Mouse (Mus musculus): ENCODE measurements around the gene Myo16. TPM values are rescaled to one million over a fixed set of nuclear protein-coding genes. Genes with fewer than 3 reads are reported as not detected.

Myo16 gene
- polyA plus RNA-seq, 1 experiment from 2014 or later, result 0.34 TPM

DNA sequence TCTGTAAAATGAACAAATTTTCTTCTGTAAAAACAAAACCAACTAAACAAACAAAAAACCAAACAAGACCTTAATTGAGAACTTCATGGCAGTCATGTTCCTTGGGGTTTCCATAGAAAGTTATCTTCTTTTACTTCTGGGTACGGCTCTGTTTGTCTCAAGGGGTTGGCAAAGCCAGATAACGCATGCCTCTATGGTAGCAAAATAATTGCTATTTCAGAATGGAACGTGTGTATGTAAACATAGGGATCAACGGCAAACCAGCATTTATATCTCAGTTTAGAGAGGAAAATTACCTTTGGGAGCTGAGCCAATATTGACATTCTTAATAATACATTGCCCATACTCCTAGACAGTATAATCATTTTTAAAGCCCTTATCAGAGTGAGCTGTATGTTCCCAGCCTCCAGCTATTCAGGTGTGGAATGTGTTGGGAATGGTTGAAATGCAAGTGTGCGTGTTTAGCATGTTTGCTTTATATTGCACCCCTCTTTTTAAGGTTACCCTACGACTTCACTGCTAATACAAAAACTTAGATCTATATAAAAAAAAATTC lies 1.9 kb upstream of the Myo16 start:
- H3K27me3 ChIP-seq (ENCODE audit: control insufficient read depth, insufficient read depth, low read length), result peaks cover 24% of the 10 kb centered on the region
- WGBS, result 62% methylated on average over 6 of the region's 6 CpGs
- no peak for ATAC-seq (replicated peaks; ENCODE audit: extremely low read depth, insufficient read depth, low FRiP score)

GRCm38 (mm10) chr8:10154439-10154745 lies 681 bp downstream of the Myo16 start:
- ATAC-seq (replicated peaks; ENCODE audit: extremely low read depth, insufficient read depth, low FRiP score), result no peak
- Histone ChIP-seq H3K27me3 (ENCODE audit: control insufficient read depth, insufficient read depth, low read length) (peaks cover 24% of the 10 kb centered on the region), H3K36me3 (ENCODE audit: control insufficient read depth, insufficient read depth) (no peaks in the 10 kb centered on the region), H3K4me3 (ENCODE audit: low read length) (peak overlapping the region; percentile 67), H3K9ac (ENCODE audit: low read length) (peak overlapping the region; percentile 60; the same call in 1 of the 2 replicates), H3K4me2 (ENCODE audit: low read depth, low read length) (peak overlapping the region; percentile 96), H3K27ac (ENCODE audit: low read length) (no peak overlapping the region), H3K4me1 (ENCODE audit: control insufficient read depth, insufficient read depth, low read length) (no peaks in the 10 kb centered on the region; the same call in 1 of the 2 replicates), H3K9me3 (replicated peaks; ENCODE audit: control insufficient read depth, low read length) (no peaks in the 10 kb centered on the region)
- 27% methylated on average over 4 of the region's 4 CpGs for WGBS

More for the DNA sequence above, 1.9 kb upstream of the Myo16 start:
- Histone ChIP-seq H3K27ac (ENCODE audit: low read length) (no peak overlapping the region), H3K36me3 (ENCODE audit: control insufficient read depth, insufficient read depth) (no peaks in the 10 kb centered on the region), H3K4me3 (ENCODE audit: low read length) (no peak overlapping the region), H3K9ac (ENCODE audit: low read length) (no peak overlapping the region), H3K4me2 (ENCODE audit: low read depth, low read length) (no peak overlapping the region), H3K4me1 (ENCODE audit: control insufficient read depth, insufficient read depth, low read length) (no peaks in the 10 kb centered on the region; the same call in 1 of the 2 replicates), H3K9me3 (replicated peaks; ENCODE audit: control insufficient read depth, low read length) (no peaks in the 10 kb centered on the region)

DNA sequence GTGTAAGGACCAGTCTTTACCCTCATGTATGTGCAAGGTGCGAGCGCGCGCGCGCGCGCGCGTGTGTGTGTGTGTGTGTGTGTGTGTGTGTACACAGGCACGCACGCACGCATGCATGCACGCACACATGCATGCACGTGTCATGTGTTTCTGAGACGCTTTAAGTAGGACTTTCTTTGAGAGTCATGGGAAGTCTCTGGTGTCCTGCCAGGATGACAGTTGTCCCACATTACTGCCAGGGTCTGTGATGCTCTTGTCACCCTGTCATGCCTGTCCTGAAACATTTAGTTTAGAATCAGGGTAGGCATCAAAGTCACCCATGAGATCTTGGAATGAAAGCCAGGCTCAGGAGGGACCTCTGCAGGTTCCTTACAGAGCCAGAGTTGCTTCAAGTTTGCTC lies 1.4 kb downstream of the Myo16 start:
- H3K27ac ChIP-seq (ENCODE audit: low read length), result no peak overlapping the region
- H3K36me3 ChIP-seq (ENCODE audit: control insufficient read depth, insufficient read depth), result no peaks in the 10 kb centered on the region
- H3K4me3 ChIP-seq (ENCODE audit: low read length), result no peak overlapping the region
- no peaks in the 10 kb centered on the region; the same call in 1 of the 2 replicates for H3K4me1 ChIP-seq (ENCODE audit: control insufficient read depth, insufficient read depth, low read length)
- H3K9me3 ChIP-seq (replicated peaks; ENCODE audit: control insufficient read depth, low read length), result no peaks in the 10 kb centered on the region
- no peak overlapping the region for H3K4me2 ChIP-seq (ENCODE audit: low read depth, low read length)
- H3K9ac ChIP-seq (ENCODE audit: low read length), result no peak overlapping the region
- whole genome bisulfite sequencing, result 94% methylated on average over 16 of the region's 16 CpGs
- no peak for ATAC-seq (replicated peaks; ENCODE audit: extremely low read depth, insufficient read depth, low FRiP score)
- H3K27me3 ChIP-seq (ENCODE audit: control insufficient read depth, insufficient read depth, low read length), result peaks cover 24% of the 10 kb centered on the region

GRCm38 (mm10) chr8:10161106-10161505 lies 7.4 kb downstream of the Myo16 start:
- H3K36me3 ChIP-seq (ENCODE audit: control insufficient read depth, insufficient read depth), result no peaks in the 10 kb centered on the region
- H3K4me3 ChIP-seq (ENCODE audit: low read length), result no peak overlapping the region
- H3K27ac ChIP-seq (ENCODE audit: low read length), result no peak overlapping the region
- H3K4me1 ChIP-seq (ENCODE audit: control insufficient read depth, insufficient read depth, low read length), result no peaks in the 10 kb centered on the region
- no peaks in the 10 kb centered on the region for H3K9me3 ChIP-seq (replicated peaks; ENCODE audit: control insufficient read depth, low read length)
- WGBS, result 78% methylated on average over 3 of the region's 3 CpGs
- no peak overlapping the region for H3K9ac ChIP-seq (ENCODE audit: low read length)
- H3K4me2 ChIP-seq (ENCODE audit: low read depth, low read length), result no peak overlapping the region
- ATAC-seq (replicated peaks; ENCODE audit: extremely low read depth, insufficient read depth, low FRiP score), result no peak
- no peaks in the 10 kb centered on the region for H3K27me3 ChIP-seq (ENCODE audit: control insufficient read depth, insufficient read depth, low read length)

GRCm38 (mm10) chr8:10164959-10165358 lies 11.2 kb downstream of the Myo16 start:
- Histone ChIP-seq H3K36me3 (ENCODE audit: control insufficient read depth, insufficient read depth) (no peaks in the 10 kb centered on the region), H3K9me3 (replicated peaks; ENCODE audit: control insufficient read depth, low read length) (no peaks in the 10 kb centered on the region), H3K27ac (ENCODE audit: low read length) (no peak overlapping the region), H3K4me2 (ENCODE audit: low read depth, low read length) (no peak overlapping the region), H3K9ac (ENCODE audit: low read length) (no peak overlapping the region), H3K27me3 (ENCODE audit: control insufficient read depth, insufficient read depth, low read length) (no peaks in the 10 kb centered on the region), H3K4me3 (ENCODE audit: low read length) (no peak overlapping the region), H3K4me1 (ENCODE audit: control insufficient read depth, insufficient read depth, low read length) (no peaks in the 10 kb centered on the region)
- no peak for ATAC-seq (replicated peaks; ENCODE audit: extremely low read depth, insufficient read depth, low FRiP score)
- 61% methylated on average over 2 of the region's 2 CpGs for WGBS

GRCm38 (mm10) chr8:10168326-10168725 lies 14.6 kb downstream of the Myo16 start:
- H3K36me3 ChIP-seq (ENCODE audit: control insufficient read depth, insufficient read depth), result no peaks in the 10 kb centered on the region
- no peak overlapping the region for H3K27ac ChIP-seq (ENCODE audit: low read length)
- WGBS, result 80% methylated on average over 4 of the region's 4 CpGs
- H3K9me3 ChIP-seq (replicated peaks; ENCODE audit: control insufficient read depth, low read length), result no peaks in the 10 kb centered on the region
- H3K4me3 ChIP-seq (ENCODE audit: low read length), result no peak overlapping the region
- H3K9ac ChIP-seq (ENCODE audit: low read length), result no peak overlapping the region
- no peaks in the 10 kb centered on the region for H3K27me3 ChIP-seq (ENCODE audit: control insufficient read depth, insufficient read depth, low read length)
- H3K4me1 ChIP-seq (ENCODE audit: control insufficient read depth, insufficient read depth, low read length), result no peaks in the 10 kb centered on the region
- H3K4me2 ChIP-seq (ENCODE audit: low read depth, low read length), result no peak overlapping the region
- no peak for ATAC-seq (replicated peaks; ENCODE audit: extremely low read depth, insufficient read depth, low FRiP score)

DNA sequence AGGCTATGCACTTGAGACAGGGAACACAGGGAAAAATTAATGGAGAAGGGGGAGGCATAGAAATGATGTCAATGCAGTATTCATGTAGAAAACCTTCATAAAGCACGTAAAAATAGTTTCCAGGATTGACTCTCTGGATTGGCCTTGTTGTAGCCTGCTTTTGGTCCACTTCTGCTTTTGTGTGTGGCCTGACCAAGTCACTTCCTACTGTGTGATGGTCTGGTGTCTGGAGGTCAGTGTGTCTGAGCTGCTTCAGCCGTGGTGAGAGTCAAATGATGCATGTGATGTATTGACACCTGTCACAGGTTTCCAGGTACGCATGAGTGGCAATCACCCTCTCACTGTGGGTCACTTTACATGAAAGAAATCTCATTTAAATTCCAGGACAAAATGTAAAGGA lies 16.2 kb downstream of the Myo16 start:
- Histone ChIP-seq H3K4me2 (ENCODE audit: low read depth, low read length) (no peak overlapping the region), H3K9ac (ENCODE audit: low read length) (no peak overlapping the region), H3K4me1 (ENCODE audit: control insufficient read depth, insufficient read depth, low read length) (no peaks in the 10 kb centered on the region), H3K36me3 (ENCODE audit: control insufficient read depth, insufficient read depth) (no peaks in the 10 kb centered on the region), H3K27ac (ENCODE audit: low read length) (no peak overlapping the region), H3K27me3 (ENCODE audit: control insufficient read depth, insufficient read depth, low read length) (no peaks in the 10 kb centered on the region), H3K4me3 (ENCODE audit: low read length) (no peak overlapping the region), H3K9me3 (replicated peaks; ENCODE audit: control insufficient read depth, low read length) (no peaks in the 10 kb centered on the region)
- no peak for ATAC-seq (replicated peaks; ENCODE audit: extremely low read depth, insufficient read depth, low FRiP score)
- WGBS, result 72% methylated on average over 3 of the region's 3 CpGs

DNA sequence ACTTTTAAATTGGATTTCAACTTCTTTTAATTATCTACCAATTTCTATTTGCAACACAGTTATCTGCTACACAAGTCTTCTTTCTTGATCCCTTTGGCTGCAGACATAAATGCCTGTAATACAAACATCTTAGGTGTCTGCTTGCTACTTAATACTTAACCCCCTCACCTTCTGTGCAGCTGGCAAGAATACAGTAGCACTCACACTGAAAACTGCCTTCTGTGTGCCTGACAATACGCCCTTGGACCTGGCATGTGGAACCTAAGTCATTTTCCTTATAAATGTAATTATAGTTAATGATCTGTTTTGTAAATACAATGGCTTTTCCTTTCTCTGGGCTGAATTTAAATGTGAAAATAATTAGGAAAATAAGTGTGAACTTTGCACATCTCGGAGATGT lies 17.6 kb downstream of the Myo16 start:
- Histone ChIP-seq H3K36me3 (ENCODE audit: control insufficient read depth, insufficient read depth) (no peaks in the 10 kb centered on the region), H3K9me3 (replicated peaks; ENCODE audit: control insufficient read depth, low read length) (no peaks in the 10 kb centered on the region), H3K4me2 (ENCODE audit: low read depth, low read length) (no peak overlapping the region), H3K27ac (ENCODE audit: low read length) (no peak overlapping the region), H3K4me1 (ENCODE audit: control insufficient read depth, insufficient read depth, low read length) (no peaks in the 10 kb centered on the region), H3K27me3 (ENCODE audit: control insufficient read depth, insufficient read depth, low read length) (no peaks in the 10 kb centered on the region), H3K4me3 (ENCODE audit: low read length) (no peak overlapping the region), H3K9ac (ENCODE audit: low read length) (no peak overlapping the region)
- ATAC-seq (replicated peaks; ENCODE audit: extremely low read depth, insufficient read depth, low FRiP score), result no peak
- WGBS, result 77% methylated on average over 2 of the region's 2 CpGs

DNA sequence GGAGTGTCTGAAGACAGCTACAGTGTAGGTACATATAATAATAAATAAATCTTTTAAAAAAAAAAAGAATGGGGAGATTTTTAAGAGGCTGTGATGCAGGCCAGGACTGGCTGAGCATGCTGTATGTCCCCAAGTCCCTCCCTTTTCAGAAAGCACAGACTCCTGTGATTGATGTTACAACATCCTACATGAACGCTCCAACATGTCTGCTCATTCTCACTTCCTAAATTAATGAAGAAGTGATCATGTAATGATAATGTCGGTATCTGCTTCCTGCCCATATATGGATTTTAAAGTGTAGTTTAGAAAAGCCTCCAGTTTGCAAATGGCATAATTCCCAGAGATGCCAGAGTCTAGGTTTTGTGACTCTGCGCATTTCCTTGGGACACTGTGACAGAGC lies 18.6 kb downstream of the Myo16 start:
- Histone ChIP-seq H3K9me3 (replicated peaks; ENCODE audit: control insufficient read depth, low read length) (no peaks in the 10 kb centered on the region), H3K4me3 (ENCODE audit: low read length) (no peak overlapping the region), H3K9ac (ENCODE audit: low read length) (no peak overlapping the region), H3K36me3 (ENCODE audit: control insufficient read depth, insufficient read depth) (no peaks in the 10 kb centered on the region), H3K27ac (ENCODE audit: low read length) (no peak overlapping the region), H3K4me1 (ENCODE audit: control insufficient read depth, insufficient read depth, low read length) (no peaks in the 10 kb centered on the region), H3K27me3 (ENCODE audit: control insufficient read depth, insufficient read depth, low read length) (no peaks in the 10 kb centered on the region), H3K4me2 (ENCODE audit: low read depth, low read length) (no peak overlapping the region)
- 76% methylated on average over 3 of the region's 3 CpGs for WGBS
- no peak for ATAC-seq (replicated peaks; ENCODE audit: extremely low read depth, insufficient read depth, low FRiP score)

All from heart, embryonic 16.5 days (tissue).